Mouse (Mus musculus) heart, embryonic 16.5 days (tissue): ENCODE data around the gene Fam81a. TPM values are rescaled to one million over a fixed set of nuclear protein-coding genes. Genes with fewer than 3 reads are reported as not detected.

Experiments
- ATAC-seq: fragments of 200-750 bp; cut with Nextera tagmentation; replicated peaks from 2 replicates; pipeline ENCODE4 v1.8.0; 2017; ENCODE audit warnings: moderate number of reproducible peaks; ENCODE audit not compliant: insufficient read depth, low FRiP score; ENCODE audit errors: extremely low read depth
- H3K27ac ChIP-seq: fragments of 300-500 bp; sonication (generic); 2 replicates; pipeline ENCODE4 v1.5.1; 2014; ENCODE audit warnings: mild to moderate bottlenecking, low read length, control low read depth, moderate library complexity
- H3K27me3 ChIP-seq: fragments of 300-500 bp; sonication (generic); 2 replicates; pipeline ENCODE4 v1.6.1; 2014; ENCODE audit warnings: low read length, mixed read lengths; ENCODE audit not compliant: control insufficient read depth, insufficient read depth
- H3K36me3 ChIP-seq: fragments of 300-500 bp; sonication (generic); 2 replicates; pipeline ENCODE4 v1.6.1; 2014; ENCODE audit not compliant: control insufficient read depth, insufficient read depth
- H3K4me1 ChIP-seq: fragments of 300-500 bp; sonication (generic); 2 replicates; pipeline ENCODE4 v1.6.1; 2014; ENCODE audit warnings: low read length, mixed read lengths; ENCODE audit not compliant: control insufficient read depth, insufficient read depth
- H3K4me2 ChIP-seq: fragments of 300-500 bp; sonication (generic); 2 replicates; pipeline ENCODE4 v1.6.1; 2014; ENCODE audit warnings: low read depth, mild to moderate bottlenecking, control low read depth, low read length
- H3K4me3 ChIP-seq: fragments of 300-500 bp; sonication (generic); 2 replicates; pipeline ENCODE4 v1.5.1; 2014; ENCODE audit warnings: mild to moderate bottlenecking, control low read depth, low read length
- H3K9ac ChIP-seq: fragments of 300-500 bp; sonication (generic); 2 replicates; pipeline ENCODE4 v1.6.1; 2014; ENCODE audit warnings: low read length, control low read depth
- H3K9me3 ChIP-seq: fragments of 300-500 bp; sonication (generic); replicated peaks from 2 replicates; pipeline ENCODE4 v1.6.1; 2016; ENCODE audit warnings: low read length; ENCODE audit not compliant: control insufficient read depth
- WGBS: fragments of 180-500 bp; shearing (Covaris S2); extraction: QIAGEN DNeasy Blood & Tissue Kit; methylation state at CpG from one replicate; pipeline ENCODE4 v1.1.7; 2014; 5-methylcytosine and 5-hydroxymethylcytosine counted together
- polyA plus RNA-seq: library from polyadenylated mRNA; unstranded; fragments of >200 nt; fragmentation: Nextera tagmentation; extraction: Ambion mirVana; gene quantifications from 2 replicates; pipeline ENCODE4 v1.2.1, GENCODE M21; 2015

Fam81a gene
- polyA plus RNA-seq, 1 experiment from 2014 or later, result 43.9 TPM

GRCm38 (mm10) chr9:70097542-70097941 is 44.8 kb downstream of the Fam81a start:
- no peak overlapping the region for H3K27ac ChIP-seq
- H3K36me3 ChIP-seq, result peaks cover 14% of the 10 kb centered on the region
- H3K4me3 ChIP-seq, result no peak overlapping the region
- no peak overlapping the region for H3K4me2 ChIP-seq
- no peak overlapping the region for H3K9ac ChIP-seq
- H3K9me3 ChIP-seq, result no peaks in the 10 kb centered on the region
- ATAC-seq, result no peak
- no peaks in the 10 kb centered on the region for H3K27me3 ChIP-seq
- H3K4me1 ChIP-seq, result no peaks in the 10 kb centered on the region
- WGBS, result 97% methylated on average over 2 of the region's 2 CpGs

GRCm38 (mm10) chr9:70095016-70095415 is 47.3 kb downstream of the Fam81a start:
- no peak for ATAC-seq
- no peaks in the 10 kb centered on the region for H3K9me3 ChIP-seq
- H3K4me2 ChIP-seq, result no peak overlapping the region
- no peak overlapping the region for H3K27ac ChIP-seq
- no peaks in the 10 kb centered on the region for H3K4me1 ChIP-seq
- no peaks in the 10 kb centered on the region for H3K27me3 ChIP-seq
- WGBS, result 76% methylated on average over 6 of the region's 6 CpGs
- H3K4me3 ChIP-seq, result no peak overlapping the region
- peaks cover 12% of the 10 kb centered on the region for H3K36me3 ChIP-seq
- no peak overlapping the region for H3K9ac ChIP-seq

- Histone ChIP-seq H3K4me3 (no peak overlapping the region), H3K27ac (no peak overlapping the region), H3K9me3 (no peaks in the 10 kb centered on the region), H3K4me2 (no peak overlapping the region), H3K4me1 (peaks cover 6% of the 10 kb centered on the region), H3K9ac (no peak overlapping the region), H3K36me3 (no peaks in the 10 kb centered on the region), H3K27me3 (no peaks in the 10 kb centered on the region)
- ATAC-seq, result no peak
- WGBS, result 74% methylated on average over 10 of the region's 10 CpGs
Measured at GRCm38 (mm10) chr9:70090541-70090940, 51.8 kb downstream of the Fam81a start.

- Histone ChIP-seq H3K4me1 (peaks cover 6% of the 10 kb centered on the region), H3K9me3 (no peaks in the 10 kb centered on the region), H3K27ac (no peak overlapping the region), H3K9ac (no peak overlapping the region), H3K36me3 (no peaks in the 10 kb centered on the region), H3K4me3 (no peak overlapping the region), H3K4me2 (no peak overlapping the region), H3K27me3 (no peaks in the 10 kb centered on the region)
- 51% methylated on average over 6 of the region's 6 CpGs for WGBS
- no peak for ATAC-seq
Measured at GRCm38 (mm10) chr9:70088786-70089096, 53.6 kb downstream of the Fam81a start.

- Histone ChIP-seq H3K4me1 (peaks cover 6% of the 10 kb centered on the region), H3K4me2 (no peak overlapping the region), H3K36me3 (no peaks in the 10 kb centered on the region), H3K4me3 (no peak overlapping the region), H3K9ac (no peak overlapping the region), H3K27me3 (no peaks in the 10 kb centered on the region), H3K9me3 (no peaks in the 10 kb centered on the region), H3K27ac (no peak overlapping the region)
- ATAC-seq, result no peak
- 60% methylated on average over 19 of the region's 19 CpGs for WGBS
Measured at GRCm38 (mm10) chr9:70088041-70088785, 54.1 kb downstream of the Fam81a start.

GRCm38 (mm10) chr9:70087379-70087778 is 55.0 kb downstream of the Fam81a start:
- Histone ChIP-seq H3K9ac (no peak overlapping the region), H3K4me3 (no peak overlapping the region), H3K27ac (no peak overlapping the region), H3K4me1 (peaks cover 6% of the 10 kb centered on the region), H3K36me3 (no peaks in the 10 kb centered on the region), H3K4me2 (no peak overlapping the region), H3K27me3 (no peaks in the 10 kb centered on the region), H3K9me3 (no peaks in the 10 kb centered on the region)
- 81% methylated on average over 5 of the region's 5 CpGs for WGBS
- no peak for ATAC-seq

GRCm38 (mm10) chr9:70086091-70086490 is 56.3 kb downstream of the Fam81a start:
- H3K36me3 ChIP-seq, result no peaks in the 10 kb centered on the region
- no peak overlapping the region for H3K4me2 ChIP-seq
- H3K27ac ChIP-seq, result no peak overlapping the region
- ATAC-seq, result no peak
- H3K9ac ChIP-seq, result no peak overlapping the region
- H3K9me3 ChIP-seq, result no peaks in the 10 kb centered on the region
- no peak overlapping the region for H3K4me3 ChIP-seq
- no peaks in the 10 kb centered on the region for H3K27me3 ChIP-seq
- 29% methylated on average over 6 of the region's 6 CpGs for WGBS
- peaks cover 6% of the 10 kb centered on the region for H3K4me1 ChIP-seq

GRCm38 (mm10) chr9:70084107-70084506 is 58.3 kb downstream of the Fam81a start:
- no peak overlapping the region for H3K4me3 ChIP-seq
- WGBS, result 60% methylated on average over 11 of the region's 11 CpGs
- H3K36me3 ChIP-seq, result no peaks in the 10 kb centered on the region
- no peak overlapping the region for H3K27ac ChIP-seq
- no peaks in the 10 kb centered on the region for H3K27me3 ChIP-seq
- peaks cover 6% of the 10 kb centered on the region for H3K4me1 ChIP-seq
- ATAC-seq, result no peak
- no peak overlapping the region for H3K9ac ChIP-seq
- no peak overlapping the region for H3K4me2 ChIP-seq
- no peaks in the 10 kb centered on the region for H3K9me3 ChIP-seq

GRCm38 (mm10) chr9:70082357-70083204 is 59.8 kb downstream of the Fam81a start:
- ATAC-seq, result no peak
- Histone ChIP-seq H3K4me2 (no peak overlapping the region), H3K36me3 (no peaks in the 10 kb centered on the region), H3K4me3 (no peak overlapping the region), H3K4me1 (peaks cover 4% of the 10 kb centered on the region; the same call in 1 of the 2 replicates), H3K27ac (no peak overlapping the region), H3K9me3 (no peaks in the 10 kb centered on the region), H3K9ac (no peak overlapping the region), H3K27me3 (no peaks in the 10 kb centered on the region)
- 60% methylated on average over 25 of the region's 25 CpGs for WGBS
